Mouse (Mus musculus) forebrain, postnatal 0 days (tissue): ENCODE results near the gene Afap1. TPM values are rescaled to one million over a fixed set of nuclear protein-coding genes. Genes with fewer than 3 reads are reported as not detected.
A peak's percentile ranks its signal among the peaks of the same experiment; 100 is the strongest.

Experiments used
- ATAC-seq: fragments of 200-750 bp; cut with Nextera tagmentation; 2 replicates; pipeline ENCODE4 v1.8.0; 2017; ENCODE audit warnings: mild to moderate bottlenecking, moderate library complexity
- DNase-seq: peaks from one replicate; pipeline ENCODE4 v3.0.0-alpha.2; 2015
- H3K27ac ChIP-seq: fragments of 300-500 bp; sonication (generic); 2 replicates; pipeline ENCODE4 v1.5.1; 2014; ENCODE audit warnings: low read depth, mild to moderate bottlenecking, antibody characterized with exemption, low read length, moderate library complexity, mixed read lengths
- H3K27me3 ChIP-seq: fragments of 300-500 bp; sonication (generic); 2 replicates; pipeline ENCODE4 v1.6.1; 2014; ENCODE audit warnings: mild to moderate bottlenecking, low read length, mixed read lengths; ENCODE audit not compliant: insufficient read depth
- H3K36me3 ChIP-seq: fragments of 300-500 bp; sonication (generic); 2 replicates; pipeline ENCODE4 v1.6.1; 2014; ENCODE audit warnings: mild to moderate bottlenecking, moderate library complexity; ENCODE audit not compliant: insufficient read depth
- H3K4me1 ChIP-seq: fragments of 300-500 bp; sonication (generic); 2 replicates; pipeline ENCODE4 v1.6.1; 2014; ENCODE audit warnings: antibody characterized with exemption; ENCODE audit not compliant: insufficient read depth
- H3K4me2 ChIP-seq: fragments of 300-500 bp; sonication (generic); 2 replicates; pipeline ENCODE4 v1.6.1; 2014; ENCODE audit warnings: low read depth, mild to moderate bottlenecking, moderate library complexity
- H3K4me3 ChIP-seq: fragments of 300-500 bp; sonication (generic); 2 replicates; pipeline ENCODE4 v1.5.1; 2014; ENCODE audit warnings: low read depth, low read length, mixed read lengths
- H3K9ac ChIP-seq: fragments of 300-500 bp; sonication (generic); 2 replicates; pipeline ENCODE4 v1.6.1; 2014; ENCODE audit warnings: mild to moderate bottlenecking
- H3K9me3 ChIP-seq: fragments of 300-500 bp; sonication (generic); 2 replicates; pipeline ENCODE4 v1.6.1; 2016; ENCODE audit warnings: low read length
- CTCF ChIP-seq: sonication (generic); IDR thresholded peaks from 2 replicates; pipeline ENCODE4 v1.5.1; 2016; ENCODE audit warnings: antibody characterized with exemption, control low read depth, low read depth
- WGBS: fragments of 180-500 bp; shearing (Covaris S2); extraction: QIAGEN DNeasy Blood & Tissue Kit; methylation state at CpG from one replicate; pipeline ENCODE4 v1.1.7; 2014; 5-methylcytosine and 5-hydroxymethylcytosine counted together
- polyA plus RNA-seq: library from polyadenylated mRNA; unstranded; fragments of >200 nt; fragmentation: Nextera tagmentation; extraction: Ambion mirVana; gene quantifications from 2 replicates; pipeline ENCODE4 v1.2.1, GENCODE M21; 2015
- total RNA-seq: library from RNA; depleted of rRNA; stranded (reverse); fragments of >200 nt; gene quantifications from 2 replicates; pipeline ENCODE4 v1.2.3, GENCODE M21; 2014

Gene Afap1
- total and polyA plus RNA-seq, 2 experiments from 2014 or later: 48.2 to 49.3 TPM

- no peaks in the 10 kb centered on the region for H3K36me3 ChIP-seq
- no peaks in the 10 kb centered on the region for H3K4me1 ChIP-seq
- H3K4me2 ChIP-seq: no peak overlapping the region
- 56% methylated on average over 9 of the region's 9 CpGs for WGBS
- H3K9ac ChIP-seq: no peak overlapping the region
- peak; percentile 53 for DNase-seq
- H3K4me3 ChIP-seq: no peak overlapping the region
- H3K9me3 ChIP-seq: no peaks in the 10 kb centered on the region
- no peaks in the 10 kb centered on the region for H3K27me3 ChIP-seq
- TF ChIP-seq CTCF: peak; percentile 71
- H3K27ac ChIP-seq: no peak overlapping the region
- ATAC-seq: no peak
Measured at GRCm38 (mm10) chr5:35888959-35889358, 4.2 kb upstream of the Afap1 start.

- Histone ChIP-seq H3K27me3 (no peaks in the 10 kb centered on the region), H3K4me3 (no peak overlapping the region), H3K4me2 (no peak overlapping the region), H3K27ac (no peak overlapping the region), H3K36me3 (no peaks in the 10 kb centered on the region), H3K4me1 (no peaks in the 10 kb centered on the region), H3K9ac (no peak overlapping the region), H3K9me3 (no peaks in the 10 kb centered on the region)
- ATAC-seq: no peak
- no peak for TF ChIP-seq CTCF
- DNase-seq: no peak
- WGBS: 12% methylated on average over 2 of the region's 2 CpGs
Measured at GRCm38 (mm10) chr5:35889641-35890040, 3.5 kb upstream of the Afap1 start.

GRCm38 (mm10) chr5:35890985-35891730, 2.0 kb upstream of the Afap1 start:
- Histone ChIP-seq H3K4me2 (no peak overlapping the region), H3K9me3 (no peaks in the 10 kb centered on the region), H3K36me3 (no peaks in the 10 kb centered on the region), H3K9ac (no peak overlapping the region), H3K27ac (no peak overlapping the region), H3K4me1 (peaks cover 8% of the 10 kb centered on the region), H3K27me3 (no peaks in the 10 kb centered on the region), H3K4me3 (no peak overlapping the region)
- WGBS: 91% methylated on average over 13 of the region's 13 CpGs
- DNase-seq (no peak), ATAC-seq (no peak)
- no peak for TF ChIP-seq CTCF

- no peak overlapping the region for H3K27ac ChIP-seq
- H3K9ac ChIP-seq: peak overlapping the region; percentile 91; the same call in 1 of the 2 replicates
- H3K9me3 ChIP-seq: no peaks in the 10 kb centered on the region
- no peak overlapping the region for H3K4me2 ChIP-seq
- no peak for DNase-seq
- ATAC-seq: no peak
- H3K4me3 ChIP-seq: no peak overlapping the region
- WGBS: 75% methylated on average over 3 of the region's 3 CpGs
- TF ChIP-seq CTCF: no peak
- H3K36me3 ChIP-seq: no peaks in the 10 kb centered on the region
- no peaks in the 10 kb centered on the region for H3K27me3 ChIP-seq
- peaks cover 8% of the 10 kb centered on the region for H3K4me1 ChIP-seq
Measured at GRCm38 (mm10) chr5:35892363-35892762, 756 bp upstream of the Afap1 start.

- Histone ChIP-seq H3K36me3 (no peaks in the 10 kb centered on the region), H3K4me2 (peak overlapping the region; percentile 84), H3K27me3 (no peaks in the 10 kb centered on the region), H3K4me1 (peaks cover 8% of the 10 kb centered on the region), H3K9ac (peak overlapping the region; percentile 91), H3K9me3 (no peaks in the 10 kb centered on the region), H3K4me3 (peak overlapping the region; percentile 94), H3K27ac (peak overlapping the region; percentile 79; the same call in 1 of the 2 replicates)
- 1% methylated on average over 21 of the region's 21 CpGs for WGBS
- peak; percentile 51 for TF ChIP-seq CTCF
- ATAC-seq: 0 out of 2 replicates have a peak, but pooled peaks have one; percentile 14
- DNase-seq: peak; percentile 58
Measured at GRCm38 (mm10) chr5:35893805-35894260, 714 bp downstream of the Afap1 start.

GRCm38 (mm10) chr5:35894295-35895047, 1.4 kb downstream of the Afap1 start:
- ATAC-seq (no peak), DNase-seq (peak; percentile 41)
- Histone ChIP-seq H3K9ac (peak overlapping the region; percentile 91), H3K27ac (no peak overlapping the region), H3K4me1 (peaks cover 8% of the 10 kb centered on the region), H3K4me3 (peak overlapping the region; percentile 94), H3K9me3 (no peaks in the 10 kb centered on the region), H3K4me2 (peak overlapping the region; percentile 84), H3K36me3 (no peaks in the 10 kb centered on the region), H3K27me3 (no peaks in the 10 kb centered on the region)
- 10% methylated on average over 30 of the region's 30 CpGs for WGBS
- no peak for TF ChIP-seq CTCF

- 0 out of 2 replicates have a peak overlapping the region, but pooled peaks have one; percentile 84 for H3K4me2 ChIP-seq
- no peak overlapping the region for H3K9ac ChIP-seq
- no peaks in the 10 kb centered on the region for H3K36me3 ChIP-seq
- H3K9me3 ChIP-seq: no peaks in the 10 kb centered on the region
- no peak overlapping the region for H3K4me3 ChIP-seq
- ATAC-seq (no peak), DNase-seq (no peak)
- no peak for TF ChIP-seq CTCF
- WGBS: 90% methylated on average over 4 of the region's 4 CpGs
- no peak overlapping the region for H3K27ac ChIP-seq
- H3K4me1 ChIP-seq: peaks cover 16% of the 10 kb centered on the region
- no peaks in the 10 kb centered on the region for H3K27me3 ChIP-seq
Measured at GRCm38 (mm10) chr5:35895926-35896325, 2.8 kb downstream of the Afap1 start.
